Mouse (Mus musculus) cortical plate, adult 2 months (tissue): ENCODE data around the gene Hist1h3b.

Source experiments
- CTCF ChIP-seq: fragments of 200-500 bp; IDR thresholded peaks from 2 replicates; pipeline ENCODE4 v1.5.1; 2011; ENCODE audit warnings: mild to moderate bottlenecking, control low read depth, low read length; ENCODE audit not compliant: insufficient read depth; ENCODE audit errors: extremely low read depth
- POLR2A ChIP-seq: fragments of 200-500 bp; IDR thresholded peaks from 2 replicates; pipeline ENCODE4 v1.6.1; 2011; ENCODE audit warnings: mild to moderate bottlenecking, low read length, control low read depth; ENCODE audit not compliant: insufficient read depth; ENCODE audit errors: extremely low read depth

GRCm38 (mm10) chr13:23729192-23729525, 22.9 kb upstream of the Hist1h3b start:
- no peak for TF ChIP-seq CTCF
- no peak for TF ChIP-seq POLR2A
